Mouse (Mus musculus) stomach, embryonic 16.5 days (tissue): ENCODE measurements around the gene Pdgfa. TPM values are rescaled to one million over a fixed set of nuclear protein-coding genes. Genes with fewer than 3 reads are reported as not detected.

ENCODE experiments used
- ATAC-seq: fragments of 200-750 bp; cut with Nextera tagmentation; 2 replicates; pipeline ENCODE4 v1.8.0; 2017; ENCODE audit warnings: moderate number of reproducible peaks, moderate TSS enrichment; ENCODE audit not compliant: insufficient read depth, low FRiP score
- H3K27ac ChIP-seq: fragments of 300-500 bp; sonication (generic); 2 replicates; pipeline ENCODE4 v1.5.1; 2014; ENCODE audit warnings: low read length
- H3K27me3 ChIP-seq: fragments of 300-500 bp; sonication (generic); 2 replicates; pipeline ENCODE4 v1.6.1; 2014; ENCODE audit warnings: low read length, control low read depth, mixed read lengths; ENCODE audit not compliant: control insufficient read depth, insufficient read depth
- H3K36me3 ChIP-seq: fragments of 300-500 bp; sonication (generic); 2 replicates; pipeline ENCODE4 v1.6.1; 2014; ENCODE audit warnings: low read length; ENCODE audit not compliant: control insufficient read depth, insufficient read depth
- H3K4me1 ChIP-seq: fragments of 300-500 bp; sonication (generic); 2 replicates; pipeline ENCODE4 v1.6.1; 2014; ENCODE audit warnings: low read length, control low read depth, mixed read lengths; ENCODE audit not compliant: control insufficient read depth, insufficient read depth
- H3K4me2 ChIP-seq: fragments of 300-500 bp; sonication (generic); 2 replicates; pipeline ENCODE4 v1.6.1; 2014; ENCODE audit warnings: low read depth, low read length, mixed read lengths
- H3K4me3 ChIP-seq: fragments of 300-500 bp; sonication (generic); replicated peaks from 2 replicates; pipeline ENCODE4 v1.5.1; 2014; ENCODE audit warnings: mild to moderate bottlenecking, low read length
- H3K9ac ChIP-seq: fragments of 300-500 bp; sonication (generic); 2 replicates; pipeline ENCODE4 v1.6.1; 2014; ENCODE audit warnings: low read length
- H3K9me3 ChIP-seq: fragments of 300-500 bp; sonication (generic); replicated peaks from 2 replicates; pipeline ENCODE4 v1.6.1; 2016; ENCODE audit warnings: low read length, control low read depth; ENCODE audit not compliant: control insufficient read depth
- WGBS: fragments of 180-500 bp; shearing (Covaris S2); extraction: QIAGEN DNeasy Blood & Tissue Kit; methylation state at CpG from one replicate; pipeline ENCODE4 v1.1.7; 2014; 5-methylcytosine and 5-hydroxymethylcytosine counted together
- polyA plus RNA-seq: library from polyadenylated mRNA; unstranded; fragments of >200 nt; fragmentation: Nextera tagmentation; extraction: Ambion mirVana; gene quantifications from 2 replicates; pipeline ENCODE4 v1.2.1, GENCODE M21; 2015

Gene Pdgfa
- polyA plus RNA-seq, 1 experiment from 2014 or later, result 48.5 TPM

- no peak for ATAC-seq
- Histone ChIP-seq H3K36me3 (no peaks in the 10 kb centered on the region), H3K27me3 (no peaks in the 10 kb centered on the region), H3K4me1 (peaks cover 5% of the 10 kb centered on the region), H3K27ac (no peak overlapping the region), H3K4me3 (no peak overlapping the region), H3K4me2 (no peak overlapping the region), H3K9ac (no peak overlapping the region), H3K9me3 (no peaks in the 10 kb centered on the region)
- WGBS, result 59% methylated on average over 12 of the region's 12 CpGs
Observed at GRCm38 (mm10) chr5:139024351-139025105, 27.4 kb upstream of the Pdgfa start.

GRCm38 (mm10) chr5:139020595-139020994 is 23.4 kb upstream of the Pdgfa start:
- Histone ChIP-seq H3K27ac (no peak overlapping the region), H3K4me1 (no peaks in the 10 kb centered on the region), H3K4me2 (no peak overlapping the region), H3K9me3 (no peaks in the 10 kb centered on the region), H3K27me3 (no peaks in the 10 kb centered on the region), H3K36me3 (no peaks in the 10 kb centered on the region), H3K9ac (no peak overlapping the region), H3K4me3 (no peak overlapping the region)
- no peak for ATAC-seq
- 58% methylated on average over 6 of the region's 6 CpGs for WGBS

DNA sequence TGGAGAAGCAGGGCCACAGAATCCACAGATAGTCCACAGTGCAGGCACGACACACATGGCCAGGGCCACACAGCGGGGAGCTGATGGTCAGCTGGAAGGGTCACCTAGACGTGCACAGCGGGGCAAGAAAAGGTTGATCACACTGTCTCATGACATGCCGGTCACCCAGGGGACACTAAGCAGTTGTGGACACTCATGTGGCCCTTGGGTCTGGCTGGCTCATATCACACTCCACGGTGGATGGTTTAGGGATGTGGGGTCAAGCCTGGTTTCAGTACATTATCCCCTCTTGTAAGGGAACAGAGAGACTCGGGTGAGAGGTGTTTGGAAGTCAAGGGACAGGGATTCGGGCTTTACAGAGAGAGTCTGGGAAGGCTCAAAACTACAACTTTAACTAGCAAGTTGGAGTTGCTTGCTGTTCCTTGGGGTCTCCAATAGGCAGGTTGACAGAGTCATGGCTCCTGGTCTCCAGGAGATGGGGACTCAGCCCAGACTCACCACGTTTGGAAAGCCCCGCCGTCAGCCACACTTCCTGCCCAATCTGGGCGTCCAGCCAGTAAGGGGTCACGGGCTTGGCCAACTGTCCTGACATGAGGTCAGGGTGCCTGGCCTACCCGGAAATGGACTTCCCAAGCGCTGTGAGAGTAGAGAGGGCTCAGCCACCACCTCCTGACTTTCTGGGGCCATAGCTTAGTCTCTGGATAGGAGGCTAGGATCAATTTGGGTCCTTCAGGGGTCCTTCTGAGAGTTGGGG is 20.4 kb upstream of the Pdgfa start:
- Histone ChIP-seq H3K9me3 (no peaks in the 10 kb centered on the region), H3K4me2 (no peak overlapping the region), H3K27ac (no peak overlapping the region), H3K9ac (no peak overlapping the region), H3K36me3 (no peaks in the 10 kb centered on the region), H3K4me3 (no peak overlapping the region), H3K27me3 (no peaks in the 10 kb centered on the region), H3K4me1 (no peaks in the 10 kb centered on the region)
- ATAC-seq, result no peak
- 73% methylated on average over 15 of the region's 15 CpGs for WGBS

- no peak overlapping the region for H3K4me3 ChIP-seq
- no peak overlapping the region for H3K9ac ChIP-seq
- H3K4me2 ChIP-seq, result no peak overlapping the region
- H3K36me3 ChIP-seq, result no peaks in the 10 kb centered on the region
- H3K4me1 ChIP-seq, result no peaks in the 10 kb centered on the region
- ATAC-seq, result peak; percentile 61; the same call in 1 of the 2 replicates
- no peak overlapping the region for H3K27ac ChIP-seq
- 50% methylated on average over 3 of the region's 3 CpGs for WGBS
- H3K9me3 ChIP-seq, result no peaks in the 10 kb centered on the region
- H3K27me3 ChIP-seq, result no peaks in the 10 kb centered on the region
Observed at GRCm38 (mm10) chr5:139015097-139015496, 17.9 kb upstream of the Pdgfa start.

DNA sequence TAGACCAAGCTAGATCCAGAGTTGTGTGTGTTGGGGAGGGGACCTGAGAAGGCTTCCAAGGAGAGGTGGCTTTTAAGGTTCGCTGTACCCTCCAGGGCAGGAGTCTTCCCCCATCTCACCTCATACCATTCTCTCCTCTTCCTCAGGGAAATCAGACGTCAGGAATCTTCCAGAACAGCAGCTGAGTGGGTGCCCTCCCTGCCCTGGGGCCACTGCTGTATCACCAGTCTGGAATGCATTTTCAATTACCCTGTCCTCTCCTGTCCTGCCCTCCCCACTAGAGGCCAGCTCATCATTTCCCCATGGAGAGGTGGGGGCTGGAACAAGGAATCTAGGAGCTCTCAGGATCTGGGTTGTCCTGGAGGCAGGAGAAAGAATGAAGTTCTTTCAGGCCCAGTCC is 13.5 kb upstream of the Pdgfa start:
- ATAC-seq, result no peak
- Histone ChIP-seq H3K9ac (no peak overlapping the region), H3K27me3 (no peaks in the 10 kb centered on the region), H3K9me3 (no peaks in the 10 kb centered on the region), H3K4me1 (no peaks in the 10 kb centered on the region), H3K27ac (no peak overlapping the region), H3K36me3 (no peaks in the 10 kb centered on the region), H3K4me2 (no peak overlapping the region), H3K4me3 (no peak overlapping the region)
- 77% methylated on average over 2 of the region's 2 CpGs for WGBS

GRCm38 (mm10) chr5:139007141-139007775 is 10.1 kb upstream of the Pdgfa start:
- Histone ChIP-seq H3K4me1 (no peaks in the 10 kb centered on the region), H3K4me2 (no peak overlapping the region), H3K27me3 (no peaks in the 10 kb centered on the region), H3K9ac (no peak overlapping the region), H3K9me3 (no peaks in the 10 kb centered on the region), H3K36me3 (no peaks in the 10 kb centered on the region), H3K4me3 (no peak overlapping the region), H3K27ac (no peak overlapping the region)
- WGBS, result 46% methylated on average over 4 of the region's 4 CpGs
- ATAC-seq, result no peak; the same call in 1 of the 2 replicates

DNA sequence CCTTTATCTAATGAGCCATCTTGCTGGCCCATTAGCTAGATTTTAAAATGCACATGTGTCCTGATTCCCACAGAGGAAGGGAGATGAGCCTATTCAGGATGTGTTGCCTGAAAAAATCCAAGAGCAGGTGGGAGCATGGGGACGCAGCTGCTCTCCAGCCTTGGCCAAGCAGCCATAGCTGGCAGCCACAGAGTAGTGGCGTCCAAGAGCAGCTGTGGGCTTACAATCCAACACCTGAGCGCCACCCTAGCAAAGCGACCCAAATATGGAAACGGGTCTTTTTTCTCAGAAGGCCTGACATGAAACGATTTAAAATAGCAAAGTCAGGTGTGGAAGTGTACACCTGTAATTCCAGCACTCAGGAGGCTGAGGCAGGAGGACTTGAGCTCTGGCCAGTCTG is 7.4 kb upstream of the Pdgfa start:
- H3K9me3 ChIP-seq, result 0 out of 2 replicates have a peak, but pooled peaks cover 3% of the 10 kb centered on the region
- H3K36me3 ChIP-seq, result no peaks in the 10 kb centered on the region
- ATAC-seq, result no peak
- H3K4me1 ChIP-seq, result no peaks in the 10 kb centered on the region
- H3K9ac ChIP-seq, result no peak overlapping the region
- H3K27me3 ChIP-seq, result no peaks in the 10 kb centered on the region
- WGBS, result 81% methylated on average over 6 of the region's 6 CpGs
- no peak overlapping the region for H3K4me2 ChIP-seq
- no peak overlapping the region for H3K27ac ChIP-seq
- no peak overlapping the region for H3K4me3 ChIP-seq

DNA sequence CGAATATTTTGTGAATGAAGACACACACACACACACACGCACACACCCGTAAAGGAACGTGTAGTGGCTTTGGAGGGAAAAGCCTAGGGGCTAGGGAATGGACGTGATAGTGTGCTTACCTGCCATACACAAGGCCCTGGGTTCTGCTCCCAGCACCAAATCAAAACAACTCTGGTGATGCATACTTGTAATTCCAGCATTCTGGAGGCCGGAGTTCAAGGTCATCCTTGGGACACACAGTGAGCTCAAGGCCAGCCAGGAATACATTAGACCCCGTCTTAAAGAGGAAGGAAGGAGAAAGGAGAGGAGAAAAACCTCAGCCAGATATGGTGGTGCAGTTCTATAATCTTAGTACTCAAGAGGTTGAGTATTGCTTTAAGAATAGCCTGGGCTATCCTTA is 2.5 kb upstream of the Pdgfa start:
- Histone ChIP-seq H3K4me1 (peaks cover 32% of the 10 kb centered on the region), H3K27ac (no peak overlapping the region), H3K27me3 (peaks cover 27% of the 10 kb centered on the region), H3K9me3 (0 out of 2 replicates have a peak, but pooled peaks cover 3% of the 10 kb centered on the region), H3K4me2 (no peak overlapping the region), H3K9ac (no peak overlapping the region), H3K36me3 (no peaks in the 10 kb centered on the region), H3K4me3 (no peak overlapping the region)
- whole genome bisulfite sequencing, result 74% methylated on average over 7 of the region's 7 CpGs
- ATAC-seq, result no peak
